Mouse (Mus musculus) bone marrow macrophage, adult 2 months (primary cell): Measurements from ENCODE around the gene Anapc7.

Source experiments
- CTCF ChIP-seq: IDR thresholded peaks from 2 replicates; pipeline ENCODE4 v1.5.1; 2012; ENCODE audit warnings: low read depth, mild to moderate bottlenecking, low read length, moderate library complexity
- POLR2A ChIP-seq: IDR thresholded peaks from 2 replicates; pipeline ENCODE4 v1.6.1; 2012; ENCODE audit warnings: mild to moderate bottlenecking, low read depth, low read length, borderline replicate concordance

- TF ChIP-seq CTCF, result no peak
- TF ChIP-seq POLR2A, result no peak
Measured at GRCm38 (mm10) chr5:122422071-122422964, 825 bp downstream of the Anapc7 start.
